Mouse (Mus musculus) E14TG2a.4 (cell line): ENCODE measurements around the gene Teddm1b.

ENCODE experiments used
- CTCF ChIP-seq: conservative IDR thresholded peaks from 2 replicates; pipeline ENCODE4 v1.5.1; 2014; ENCODE audit warnings: low read length
- NANOG ChIP-seq: IDR thresholded peaks from 2 replicates; pipeline ENCODE4 v1.6.1; 2014; ENCODE audit warnings: borderline replicate concordance, low read length, mixed read lengths
- POU5F1 ChIP-seq: IDR thresholded peaks from 2 replicates; pipeline ENCODE4 v1.6.1; 2014; ENCODE audit warnings: low read length, borderline replicate concordance

GRCm38 (mm10) chr1:153918521-153919206 is 44.5 kb downstream of the Teddm1b start:
- no peak for TF ChIP-seq CTCF
- no peak for TF ChIP-seq POU5F1
- no peak for TF ChIP-seq NANOG
